In the genomic region with DNA sequence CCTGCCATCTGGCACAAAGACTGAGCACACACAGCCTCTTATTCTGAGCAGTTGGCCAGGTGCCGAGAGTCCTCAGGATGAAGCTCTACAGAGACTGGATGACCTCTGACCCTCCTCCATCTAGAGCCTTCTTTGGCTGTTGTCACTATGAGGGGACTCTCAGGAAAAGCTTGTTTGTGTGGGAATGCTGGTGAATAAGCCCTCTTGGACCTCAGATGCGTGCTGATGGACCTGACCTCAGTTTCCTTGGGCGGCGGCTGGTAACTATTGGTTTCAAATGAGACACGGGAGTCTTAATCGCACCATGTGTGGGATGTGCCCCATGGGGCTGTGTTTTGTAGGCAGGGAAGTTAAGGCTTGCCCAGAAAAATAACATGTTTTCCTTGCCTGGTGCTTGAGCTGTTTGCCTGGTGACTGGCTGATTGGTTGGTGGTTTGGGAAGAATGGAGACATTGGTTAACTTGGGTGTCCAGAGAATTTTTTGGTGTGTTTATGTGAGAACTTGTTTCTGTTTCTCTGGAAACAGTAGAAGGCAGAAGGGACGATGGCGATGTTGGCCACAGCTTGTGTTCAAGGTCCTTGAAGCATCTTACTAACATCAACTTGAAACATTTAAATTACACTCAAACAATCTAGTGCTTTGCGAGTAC, we compare ENCODE assay signal across 19 mouse cellular contexts.
A peak's percentile ranks its signal among the peaks of the same experiment; 100 is the strongest.
DNase-seq lines count a peak whose midpoint lies in the region.
"Had no signal": no experiment of that assay in that cellular context is flagged by ENCODE, and none has a peak within 500 bp of the region (broad histone marks: within the 10 kb centered on the region; RNA-seq: fewer than 3 reads in every experiment).

No protein-coding gene starts in this region.

- H3K4me3 ChIP-seq in heart, embryonic 10.5 days: no peak overlapping the region
- H3K4me3 ChIP-seq: erythroblast, embryonic 14.5 days; hindbrain, embryonic 10.5 days; megakaryocyte, embryonic 14.5 days; neural tube, embryonic 15.5 days had no signal

- no peak overlapping the region for H3K27ac ChIP-seq in heart, embryonic 10.5 days
- H3K27ac ChIP-seq: hindbrain, embryonic 10.5 days; hindbrain, postnatal 0 days; neural tube, embryonic 15.5 days had no signal

- no peaks in the 10 kb centered on the region for H3K27me3 ChIP-seq in heart, embryonic 10.5 days (ENCODE audit: insufficient read depth, poor library complexity, severe bottlenecking)
- H3K27me3 ChIP-seq: neural tube, embryonic 15.5 days had no signal

- DNase-seq in cerebellum, postnatal 10 days: peak; percentile 28 to 35
- no peak for DNase-seq in cerebellum, adult 11-12 months
- DNase-seq in heart, adult 18-20 months: peak; percentile 39 to 41
- no peak for DNase-seq in heart, embryonic 10.5 days (ENCODE audit: low spot score)
- DNase-seq in right cerebral cortex, postnatal 10 days (ENCODE audit: low spot score in 2 of 2): peak; percentile 31 to 33
- DNase-seq in right cerebral cortex, adult 18-20 months: no peak
- DNase-seq in skeletal muscle tissue, adult 2 months (ENCODE audit: low read depth, low spot score): peak; percentile 13
- DNase-seq in cerebellum, postnatal 4 days (ENCODE audit: low spot score in 2 of 2): no peak
- DNase-seq: adrenal gland, adult 8-10 months; kidney, adult 11 months; kidney, postnatal 36 days; layer of hippocampus, adult 9-11 months; lung, adult 18-20 months; thymus, postnatal 36 days had no signal

- no peaks in the 10 kb centered on the region for H3K36me3 ChIP-seq in heart, embryonic 10.5 days
- H3K36me3 ChIP-seq: hindbrain, embryonic 10.5 days; neural tube, embryonic 15.5 days had no signal

- H3K9me3 ChIP-seq in heart, embryonic 10.5 days: no peaks in the 10 kb centered on the region
- H3K9me3 ChIP-seq: hindbrain, embryonic 10.5 days; neural tube, embryonic 15.5 days had no signal

- WGBS in heart, embryonic 10.5 days: 89% methylated on average over 9 of the region's 9 CpGs

- peaks cover 13% of the 10 kb centered on the region for H3K4me1 ChIP-seq in heart, embryonic 10.5 days
- H3K4me1 ChIP-seq: megakaryocyte, embryonic 14.5 days; neural tube, embryonic 15.5 days had no signal

Comparison
In these comparisons a context has a peak if more than half of its experiments do, and no peak if none do; other contexts are left out.
1. DNase-seq: peak in cerebellum, postnatal 10 days (2 of 2), heart, adult 18-20 months (2 of 2), right cerebral cortex, postnatal 10 days (2 of 2) and skeletal muscle tissue, adult 2 months (single experiment); none in cerebellum, adult 11-12 months (single experiment), heart, embryonic 10.5 days (single experiment), right cerebral cortex, adult 18-20 months (single experiment) and cerebellum, postnatal 4 days (0 of 2).